Mouse (Mus musculus) adipocyte (in vitro differentiated cells): ENCODE measurements around the gene Zfp704.

Experiments
- DNase-seq: peaks from one replicate; pipeline ENCODE4 v3.0.0-alpha.2; 2016; ENCODE audit warnings: low spot score

Gene Zfp704

GRCm38 (mm10) chr3:9557778-9558560, 51.9 kb downstream of the Zfp704 start:
- DNase-seq, result no peak

DNA sequence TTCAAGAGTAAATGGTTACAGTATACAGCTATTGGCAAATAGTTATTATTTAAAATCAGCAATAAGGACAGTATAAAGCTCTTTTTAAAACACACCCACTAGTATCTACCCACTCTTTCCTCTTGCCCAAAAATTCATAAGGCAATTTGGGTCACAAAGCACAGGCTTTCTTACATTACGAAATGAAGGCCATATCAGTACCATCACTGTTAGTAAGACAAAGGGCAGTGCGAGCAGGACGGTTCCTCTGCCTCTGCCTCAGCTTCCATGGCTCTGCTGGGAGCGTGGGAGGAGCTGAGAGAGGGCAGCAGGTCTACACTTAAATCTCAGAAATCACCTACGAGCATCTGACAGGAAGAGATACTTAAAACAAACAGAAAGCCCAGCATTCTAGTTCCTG, 53.7 kb downstream of the Zfp704 start:
- DNase-seq, result peak; percentile 6

- DNase-seq, result no peak
These were observed 55.0 kb downstream of the Zfp704 start for GRCm38 (mm10) chr3:9554916-9555315.

- DNase-seq, result no peak
These were observed 57.6 kb downstream of the Zfp704 start for GRCm38 (mm10) chr3:9552332-9552731.

DNA sequence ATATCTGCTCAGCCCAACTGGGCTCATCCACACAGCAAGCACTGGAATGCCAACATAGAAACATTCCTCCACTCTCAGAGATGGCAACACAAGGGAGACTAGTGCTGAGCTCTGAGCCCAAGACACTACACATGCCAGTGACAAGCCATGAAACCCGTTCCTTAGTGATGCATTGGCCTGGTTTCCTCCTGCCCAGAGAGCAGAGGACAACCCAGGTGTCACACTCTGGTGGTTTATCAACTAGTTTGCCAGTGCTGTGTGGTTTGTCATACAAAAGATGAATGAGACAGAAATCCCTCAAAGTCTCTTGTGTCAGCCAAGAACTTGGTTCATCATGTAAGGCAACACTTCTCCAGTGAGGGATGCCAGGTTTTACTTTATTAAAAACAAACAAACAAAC, 59.0 kb downstream of the Zfp704 start:
- no peak for DNase-seq

DNA sequence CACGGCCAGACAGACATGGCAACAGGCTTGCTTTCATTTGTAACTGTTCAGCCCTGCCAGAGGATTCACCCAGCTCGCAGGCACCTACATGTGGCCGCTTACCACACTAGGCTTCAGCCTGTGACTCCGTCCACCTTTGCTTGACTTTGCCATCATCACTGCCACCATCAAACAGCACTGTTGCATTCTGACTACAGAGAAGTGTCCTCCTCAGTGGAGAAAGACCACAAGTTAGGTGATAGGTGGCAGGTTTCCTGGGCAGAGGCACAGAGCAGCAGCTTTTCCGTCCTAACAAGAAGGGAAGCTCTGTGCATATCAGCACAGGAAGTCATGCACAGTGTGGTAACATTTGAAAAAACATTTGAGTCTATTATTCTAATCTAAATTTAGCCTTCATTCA, 60.1 kb downstream of the Zfp704 start:
- no peak for DNase-seq

DNA sequence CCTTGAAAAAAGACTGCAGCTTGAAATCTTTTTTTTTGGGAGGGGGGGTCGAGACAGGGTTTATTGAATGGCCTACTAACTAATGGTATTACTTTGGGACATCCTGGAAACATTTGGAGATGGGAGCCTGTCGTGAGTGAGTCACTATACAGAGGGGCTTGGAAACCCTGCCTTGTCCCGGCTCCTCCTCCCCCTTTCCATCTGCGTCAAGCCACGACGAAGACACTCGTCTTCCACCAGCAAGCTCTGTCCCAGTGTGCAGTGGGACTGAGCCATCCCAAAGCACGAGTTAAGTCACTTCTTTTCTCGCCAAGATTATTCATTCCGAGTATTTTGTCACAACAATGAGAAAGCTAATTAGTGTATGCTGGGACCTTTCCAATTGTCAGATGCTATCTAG, 61.7 kb downstream of the Zfp704 start:
- no peak for DNase-seq

DNA sequence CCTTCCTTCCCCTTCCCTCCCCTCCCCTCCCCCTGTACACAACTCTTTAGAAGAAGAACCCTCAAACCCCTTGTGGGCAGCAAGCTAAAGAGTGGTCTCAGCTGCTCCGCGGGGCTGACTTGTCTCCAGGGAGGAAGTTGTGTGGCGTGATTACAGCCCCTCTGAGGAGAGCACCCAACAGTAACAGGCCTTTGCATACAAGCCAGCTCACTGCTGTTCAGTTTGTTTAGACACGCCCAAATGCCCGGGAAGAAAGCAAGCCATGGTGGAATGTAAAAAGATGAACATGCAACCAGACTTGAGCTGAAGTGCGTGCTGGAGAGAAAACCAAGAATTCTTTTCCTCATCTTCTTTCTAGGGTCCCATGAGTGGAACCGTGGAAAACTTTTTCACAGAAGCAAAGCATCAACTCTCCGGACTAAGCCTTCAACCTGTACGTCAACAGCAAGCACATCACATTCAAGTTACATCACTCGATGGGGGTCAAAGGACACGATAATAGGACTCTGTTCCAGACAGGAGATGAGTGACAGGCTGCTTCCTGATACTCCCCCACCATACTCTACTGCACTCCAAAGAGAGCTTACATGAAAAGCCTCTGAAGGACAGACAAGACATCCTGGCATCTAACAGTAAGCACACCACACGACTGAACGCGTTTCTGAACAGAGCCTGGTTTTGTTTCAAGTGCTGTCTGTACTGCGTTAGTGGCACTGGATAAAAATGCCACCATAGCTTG, 62.8 kb downstream of the Zfp704 start:
- DNase-seq, result no peak

DNA sequence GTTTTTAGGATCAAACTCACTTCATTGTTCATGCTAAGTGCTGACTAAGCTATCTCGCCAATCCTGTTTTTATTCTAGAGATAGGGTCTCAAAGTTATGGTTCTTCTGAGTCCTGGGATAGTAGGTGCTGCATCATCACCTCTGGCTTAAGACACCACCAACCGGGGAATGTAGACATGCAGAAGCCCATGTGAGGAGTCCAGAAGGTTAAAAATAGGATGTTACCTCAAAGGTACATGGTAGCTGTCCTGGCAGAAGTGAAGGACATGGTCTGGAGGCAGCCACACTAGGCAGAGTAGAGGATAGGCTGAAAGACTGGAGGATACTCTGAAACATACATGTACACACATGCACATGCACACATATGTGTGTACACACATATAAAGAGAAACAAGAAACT, 65.5 kb downstream of the Zfp704 start:
- no peak for DNase-seq

DNA sequence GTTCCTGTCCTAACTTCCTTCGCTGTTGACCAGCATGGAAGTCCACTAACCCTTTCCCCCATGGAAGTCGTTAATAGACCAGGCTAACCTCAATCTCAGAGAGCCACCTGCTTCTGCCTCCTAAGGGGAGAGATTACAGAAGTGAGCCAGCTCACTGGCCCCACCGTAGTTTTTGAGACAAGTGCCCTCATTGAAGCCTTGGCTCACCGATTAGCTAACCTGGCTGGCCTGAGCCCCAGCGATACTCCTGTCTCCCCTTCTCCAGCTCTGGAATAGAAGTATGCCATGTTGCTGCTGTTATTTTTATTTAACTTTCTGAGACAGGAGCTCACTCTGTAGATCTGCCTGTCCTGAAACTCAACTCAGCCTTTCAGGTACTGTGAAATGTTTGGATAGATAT, 66.0 kb downstream of the Zfp704 start:
- no peak for DNase-seq

DNA sequence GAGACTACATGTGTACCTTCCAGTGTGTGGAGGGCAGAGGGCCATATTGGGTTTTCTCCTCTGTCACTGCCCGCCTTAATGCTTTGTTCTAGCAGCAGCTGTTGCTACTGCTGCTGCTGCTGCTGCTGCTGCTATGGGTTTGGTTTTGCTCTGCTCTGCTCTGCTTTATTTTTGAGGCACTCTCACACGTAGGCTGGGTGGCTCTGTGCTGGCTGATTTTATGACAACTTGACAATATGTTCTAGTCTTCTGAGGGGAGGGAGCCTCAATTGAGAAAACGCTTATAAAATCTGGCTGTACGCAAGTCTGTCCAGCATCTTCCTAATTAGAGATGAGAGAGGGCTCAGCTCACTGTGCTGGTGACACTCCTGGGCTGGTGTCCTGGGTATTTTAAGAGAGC, 66.4 kb downstream of the Zfp704 start:
- no peak for DNase-seq

DNA sequence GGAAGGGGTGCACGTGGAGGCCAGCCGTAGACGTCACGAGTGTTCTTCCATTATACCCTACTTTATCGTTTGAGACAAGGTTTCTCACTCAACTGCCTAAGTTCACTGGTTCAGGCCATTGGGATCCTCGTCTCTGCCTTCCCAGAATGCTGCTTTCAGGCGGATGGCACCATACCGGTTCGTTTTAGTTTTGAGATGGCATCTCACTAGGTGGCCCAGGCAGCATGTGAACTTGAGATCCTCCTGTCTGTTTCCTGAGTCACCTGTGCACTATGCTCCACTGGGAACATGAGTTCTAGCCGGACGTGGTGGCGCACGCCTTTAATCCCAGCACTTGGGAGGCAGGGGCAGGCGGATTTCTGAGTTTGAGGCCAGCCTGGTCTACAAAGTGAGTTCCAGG, 68.3 kb downstream of the Zfp704 start:
- DNase-seq, result no peak

DNA sequence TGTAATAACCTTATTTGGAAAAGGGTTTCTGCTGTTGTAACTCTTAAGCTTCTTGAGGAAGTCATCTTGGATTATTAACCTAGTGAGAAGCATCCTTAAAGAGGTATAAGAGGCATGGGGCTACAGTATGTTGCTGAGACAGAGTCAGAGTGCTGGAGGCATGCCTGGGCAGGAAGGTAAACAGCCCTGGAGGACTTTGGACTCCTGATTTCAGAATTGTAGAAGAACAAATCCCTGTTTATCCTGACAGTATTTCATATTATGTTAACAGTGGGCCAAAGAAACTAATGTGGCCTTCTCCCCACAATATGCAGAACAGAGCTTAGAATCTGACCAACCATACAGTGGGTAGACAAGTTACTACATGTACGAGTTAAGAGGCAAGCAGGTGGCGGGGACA, 71.4 kb downstream of the Zfp704 start:
- DNase-seq, result no peak

DNA sequence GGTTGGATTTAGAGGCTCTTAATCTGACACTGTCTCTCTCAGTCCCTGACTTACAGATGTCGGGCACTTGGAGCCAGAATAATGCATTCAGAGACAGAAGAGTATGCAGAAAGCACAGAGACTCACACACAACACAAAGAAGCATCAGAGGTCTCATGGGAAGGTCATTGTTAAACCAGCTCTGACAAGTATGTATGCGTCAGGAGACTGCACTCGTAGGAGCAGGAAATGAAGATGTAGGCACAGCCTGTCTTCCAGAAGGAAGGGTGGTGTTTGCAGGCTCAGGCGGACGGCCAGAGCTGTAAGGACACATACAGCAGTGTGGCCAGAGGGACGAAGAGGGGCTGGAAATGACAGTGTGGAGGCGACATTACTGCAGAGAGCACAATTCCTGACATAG, 72.0 kb downstream of the Zfp704 start:
- no peak for DNase-seq

GRCm38 (mm10) chr3:9530097-9530780, 79.6 kb downstream of the Zfp704 start:
- DNase-seq, result no peak

- no peak for DNase-seq
These were observed 85.5 kb downstream of the Zfp704 start for GRCm38 (mm10) chr3:9524429-9524828.

- no peak for DNase-seq
These were observed 86.6 kb downstream of the Zfp704 start for GRCm38 (mm10) chr3:9523081-9523932.

- no peak for DNase-seq
These were observed 87.9 kb downstream of the Zfp704 start for GRCm38 (mm10) chr3:9522009-9522408.

DNA sequence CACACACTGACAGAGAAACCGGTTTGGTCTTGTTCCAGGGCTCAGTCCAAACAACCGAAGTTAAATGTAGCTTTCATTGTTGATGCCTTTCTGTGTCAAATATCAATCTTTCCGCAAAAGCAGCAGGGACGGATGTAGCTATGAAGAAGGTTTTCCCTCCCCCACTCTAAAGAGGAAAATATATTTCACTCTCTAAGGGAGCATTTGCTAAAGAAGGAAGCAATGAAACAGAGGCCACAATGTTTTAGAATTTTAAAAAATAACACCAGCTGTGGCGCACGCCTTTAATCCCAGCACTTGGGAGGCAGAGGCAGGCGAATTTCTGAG, 89.2 kb downstream of the Zfp704 start:
- peak; percentile 48 for DNase-seq

- no peak for DNase-seq
These were observed 89.7 kb downstream of the Zfp704 start for GRCm38 (mm10) chr3:9520051-9520727.

DNA sequence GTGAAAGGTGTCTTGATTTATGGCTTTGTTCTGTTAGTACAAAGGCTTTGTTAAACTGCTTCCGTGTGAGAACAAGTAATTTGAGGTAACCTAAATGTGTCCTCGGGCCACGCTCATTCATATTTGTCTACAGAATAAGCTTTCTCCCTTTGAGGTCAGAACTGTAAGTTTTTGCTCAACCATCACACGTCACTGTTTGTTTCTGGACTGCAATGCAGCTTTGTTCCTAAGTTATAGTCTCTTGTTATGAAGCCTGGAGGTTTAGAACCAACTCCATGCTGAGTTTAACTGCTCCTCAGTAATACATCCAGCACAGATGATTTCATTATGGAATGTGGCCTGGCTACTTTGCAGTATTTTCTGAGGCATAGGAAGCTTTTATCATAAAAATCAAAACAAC, 90.4 kb downstream of the Zfp704 start:
- DNase-seq, result no peak

DNA sequence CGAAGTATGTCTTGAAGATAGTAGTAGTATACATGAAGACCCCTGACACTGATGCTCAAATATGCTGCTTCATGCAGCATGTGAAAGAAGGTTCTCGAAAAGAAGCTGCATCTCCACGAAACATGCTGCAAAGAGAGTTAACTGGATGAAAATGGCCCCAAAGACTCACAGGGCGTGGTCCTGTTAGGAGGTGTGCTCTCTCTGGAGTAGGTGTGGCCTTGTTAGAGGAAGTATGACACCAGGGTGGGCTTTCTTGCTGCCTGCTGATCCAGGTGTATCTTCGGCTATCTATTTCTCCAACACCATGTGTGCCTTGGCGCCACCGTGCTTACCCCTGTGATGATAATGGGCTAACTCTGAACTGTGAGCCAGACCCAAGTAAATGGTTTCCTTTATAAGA, 90.9 kb downstream of the Zfp704 start:
- DNase-seq, result no peak
